Mouse (Mus musculus) neural tube, embryonic 14.5 days (tissue): ENCODE measurements around the gene Scn1b. TPM values are rescaled to one million over a fixed set of nuclear protein-coding genes. Genes with fewer than 3 reads are reported as not detected.

Experiments used
- ATAC-seq: fragments of 200-750 bp; cut with Nextera tagmentation; 2 replicates; pipeline ENCODE4 v1.8.0; 2017; ENCODE audit warnings: low read depth, mild to moderate bottlenecking, moderate TSS enrichment, moderate library complexity
- H3K27ac ChIP-seq: fragments of 300-500 bp; sonication (generic); 2 replicates; pipeline ENCODE4 v1.5.1; 2014; ENCODE audit warnings: low read depth, mild to moderate bottlenecking, control low read depth, low read length, moderate library complexity, mixed read lengths
- H3K27me3 ChIP-seq: fragments of 300-500 bp; sonication (generic); 2 replicates; pipeline ENCODE4 v1.6.1; 2014; ENCODE audit warnings: low read length; ENCODE audit not compliant: control insufficient read depth, insufficient read depth
- H3K36me3 ChIP-seq: fragments of 300-500 bp; sonication (generic); 2 replicates; pipeline ENCODE4 v1.6.1; 2014; ENCODE audit warnings: low read length, mixed read lengths; ENCODE audit not compliant: control insufficient read depth, insufficient read depth
- H3K4me1 ChIP-seq: fragments of 300-500 bp; sonication (generic); 2 replicates; pipeline ENCODE4 v1.6.1; 2014; ENCODE audit warnings: low read length; ENCODE audit not compliant: control insufficient read depth, insufficient read depth
- H3K4me2 ChIP-seq: fragments of 300-500 bp; sonication (generic); 2 replicates; pipeline ENCODE4 v1.6.1; 2014; ENCODE audit warnings: mild to moderate bottlenecking, low read depth, low read length, control low read depth
- H3K4me3 ChIP-seq: fragments of 300-500 bp; sonication (generic); 2 replicates; pipeline ENCODE4 v1.5.1; 2014; ENCODE audit warnings: low read depth, low read length, control low read depth, mixed read lengths
- H3K9ac ChIP-seq: fragments of 300-500 bp; sonication (generic); replicated peaks from 2 replicates; pipeline ENCODE4 v1.6.1; 2014; ENCODE audit warnings: low read depth, mild to moderate bottlenecking, control low read depth, low read length, mixed read lengths
- H3K9me3 ChIP-seq: fragments of 300-500 bp; sonication (generic); 2 replicates; pipeline ENCODE4 v1.6.1; 2016; ENCODE audit warnings: low read length; ENCODE audit not compliant: control insufficient read depth
- WGBS: fragments of 180-500 bp; shearing (Covaris S2); extraction: QIAGEN DNeasy Blood & Tissue Kit; methylation state at CpG from one replicate; pipeline ENCODE4 v1.1.7; 2014; 5-methylcytosine and 5-hydroxymethylcytosine counted together
- polyA plus RNA-seq: library from polyadenylated mRNA; unstranded; fragments of >200 nt; fragmentation: Nextera tagmentation; extraction: Ambion mirVana; gene quantifications from 2 replicates; pipeline ENCODE4 v1.2.1, GENCODE M21; 2014

The Scn1b gene
- polyA plus RNA-seq, 1 experiment from 2014 or later: 17.6 TPM

DNA sequence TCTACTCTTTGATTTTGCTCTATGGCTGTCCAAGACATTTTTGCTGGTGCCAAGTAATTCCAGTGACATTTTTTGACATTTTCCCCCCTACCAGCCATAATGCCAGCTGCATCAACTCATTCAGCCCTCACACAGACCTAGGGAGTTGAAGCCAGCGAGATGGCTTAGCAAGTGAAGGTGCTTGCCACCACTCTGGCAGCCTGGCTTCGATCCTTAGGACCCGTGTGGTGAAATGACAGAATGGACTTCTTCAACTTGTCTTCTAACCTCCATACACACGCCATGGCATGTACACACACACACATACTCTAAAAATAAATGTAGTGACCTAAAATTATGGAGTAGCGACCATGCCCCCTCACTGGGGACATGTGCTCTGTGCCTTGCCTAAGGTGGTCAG, 2.4 kb downstream of the Scn1b start:
- no peak for ATAC-seq
- peaks cover 11% of the 10 kb centered on the region; the same call in 1 of the 2 replicates for H3K27me3 ChIP-seq
- H3K9me3 ChIP-seq: no peaks in the 10 kb centered on the region
- WGBS: 90% methylated on average over 5 of the region's 5 CpGs
- H3K4me1 ChIP-seq: 0 out of 2 replicates have a peak, but pooled peaks cover 7% of the 10 kb centered on the region
- H3K27ac ChIP-seq: no peak overlapping the region
- no peak overlapping the region for H3K4me2 ChIP-seq
- H3K9ac ChIP-seq: no peak overlapping the region
- H3K36me3 ChIP-seq: peaks cover 5% of the 10 kb centered on the region; the same call in 1 of the 2 replicates
- H3K4me3 ChIP-seq: no peak overlapping the region

- Histone ChIP-seq H3K4me1 (0 out of 2 replicates have a peak, but pooled peaks cover 7% of the 10 kb centered on the region), H3K9me3 (no peaks in the 10 kb centered on the region), H3K36me3 (no peaks in the 10 kb centered on the region), H3K27me3 (peaks cover 11% of the 10 kb centered on the region; the same call in 1 of the 2 replicates), H3K9ac (no peak overlapping the region), H3K4me2 (no peak overlapping the region), H3K27ac (no peak overlapping the region), H3K4me3 (no peak overlapping the region)
- no peak for ATAC-seq
- WGBS: 85% methylated on average over 3 of the region's 3 CpGs
Measured at GRCm38 (mm10) chr7:31123697-31124096, 3.1 kb downstream of the Scn1b start.

DNA sequence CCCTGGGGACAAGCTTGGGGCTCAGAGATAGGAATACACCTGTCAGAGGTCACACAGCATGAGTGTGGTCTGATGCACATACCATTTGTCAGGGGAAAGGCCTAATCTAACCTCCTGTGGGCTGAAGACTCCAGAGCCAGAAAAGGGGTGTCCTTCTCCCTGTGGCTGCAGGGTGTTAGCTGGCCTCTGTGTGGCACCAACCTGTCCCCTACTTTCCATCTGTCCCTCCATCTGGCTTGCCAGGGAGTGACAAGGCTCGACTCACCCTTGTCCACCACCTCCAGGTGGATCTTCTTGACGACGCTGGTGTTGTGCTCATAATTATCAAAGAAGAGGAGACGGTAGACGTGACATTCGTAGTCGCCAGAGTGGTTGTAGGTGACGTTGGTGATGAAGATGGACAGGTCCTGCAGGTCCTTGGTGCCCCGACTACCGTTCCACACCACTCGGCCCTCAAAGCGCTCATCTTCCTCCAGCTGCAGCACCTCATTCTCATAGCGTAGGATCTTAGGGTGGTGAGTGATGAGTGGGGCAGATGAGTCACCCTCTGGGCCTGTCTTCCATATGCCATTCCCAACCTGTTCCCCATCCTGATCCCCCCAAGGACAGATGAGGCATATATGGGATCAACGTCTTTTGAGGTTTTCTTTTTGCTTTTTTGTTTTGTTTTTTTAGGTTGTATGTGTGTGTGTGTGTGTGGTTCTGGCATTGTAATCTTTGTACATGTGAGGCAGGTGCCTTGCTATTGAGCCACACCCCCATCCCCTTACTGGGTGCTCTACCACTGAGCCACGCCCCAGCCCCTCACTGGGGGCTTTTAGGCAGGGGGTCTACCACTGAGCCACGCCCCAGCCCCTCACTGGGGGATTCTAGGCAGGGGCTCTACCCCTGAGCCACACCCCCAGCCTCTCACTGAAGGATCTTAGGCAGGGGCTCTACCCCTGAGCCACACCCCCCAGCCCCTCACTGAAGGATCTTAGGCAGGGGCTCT, 3.9 kb downstream of the Scn1b start:
- 0 out of 2 replicates have a peak, but pooled peaks cover 7% of the 10 kb centered on the region for H3K4me1 ChIP-seq
- H3K4me3 ChIP-seq: no peak overlapping the region
- H3K4me2 ChIP-seq: no peak overlapping the region
- no peaks in the 10 kb centered on the region for H3K36me3 ChIP-seq
- H3K9ac ChIP-seq: no peak overlapping the region
- no peaks in the 10 kb centered on the region for H3K9me3 ChIP-seq
- no peak overlapping the region for H3K27ac ChIP-seq
- 88% methylated on average over 16 of the region's 16 CpGs for WGBS
- ATAC-seq: no peak
- peaks cover 11% of the 10 kb centered on the region; the same call in 1 of the 2 replicates for H3K27me3 ChIP-seq

DNA sequence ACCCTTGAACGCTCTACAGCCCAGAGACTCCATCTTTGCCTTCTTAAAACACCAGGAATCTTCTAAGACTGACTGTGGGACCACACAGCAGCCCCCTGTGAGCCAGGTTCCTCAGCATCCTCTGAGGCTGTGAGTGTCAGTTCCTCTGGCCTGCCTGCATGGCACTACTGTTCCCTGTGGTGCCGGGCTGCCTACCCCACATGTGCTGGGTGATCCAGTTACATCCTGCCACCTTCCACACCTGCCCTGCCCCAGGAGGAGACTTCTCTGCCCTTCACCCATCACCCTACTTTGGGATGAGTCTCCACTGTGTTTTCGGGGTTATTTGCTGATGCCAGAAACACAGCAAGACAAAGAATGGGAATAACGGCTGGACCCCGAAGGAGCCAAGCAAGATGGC, 7.2 kb downstream of the Scn1b start:
- H3K27me3 ChIP-seq: no peaks in the 10 kb centered on the region; the same call in 1 of the 2 replicates
- H3K9ac ChIP-seq: no peak overlapping the region
- H3K4me2 ChIP-seq: no peak overlapping the region
- WGBS: 91% methylated on average over 5 of the region's 5 CpGs
- no peaks in the 10 kb centered on the region for H3K9me3 ChIP-seq
- no peaks in the 10 kb centered on the region for H3K36me3 ChIP-seq
- no peak overlapping the region for H3K27ac ChIP-seq
- no peaks in the 10 kb centered on the region for H3K4me1 ChIP-seq
- ATAC-seq: no peak
- H3K4me3 ChIP-seq: no peak overlapping the region

DNA sequence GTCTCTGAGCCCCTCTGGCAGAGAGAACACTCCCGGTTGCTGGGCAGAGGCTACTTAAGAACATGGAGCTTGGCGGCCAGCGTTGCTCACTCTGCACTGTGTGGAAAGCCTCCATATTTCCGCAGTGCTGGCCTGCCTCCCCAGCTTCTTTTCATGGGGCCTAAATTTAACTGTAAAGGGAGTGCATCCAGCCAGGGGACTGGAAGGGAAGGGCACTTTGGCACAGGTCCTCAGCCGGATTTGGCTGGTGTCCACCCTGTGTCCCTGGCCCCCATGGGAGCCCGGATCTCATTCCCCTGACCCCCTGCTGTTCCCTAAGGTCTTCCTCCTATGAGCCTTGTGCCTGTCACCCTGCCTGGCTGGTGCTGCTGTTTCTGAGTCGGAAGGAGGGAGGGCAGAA, 8.3 kb downstream of the Scn1b start:
- no peak overlapping the region for H3K9ac ChIP-seq
- H3K36me3 ChIP-seq: no peaks in the 10 kb centered on the region
- H3K9me3 ChIP-seq: no peaks in the 10 kb centered on the region
- H3K27ac ChIP-seq: no peak overlapping the region
- ATAC-seq: no peak
- H3K4me3 ChIP-seq: no peak overlapping the region
- no peak overlapping the region for H3K4me2 ChIP-seq
- 71% methylated on average over 7 of the region's 7 CpGs for WGBS
- H3K27me3 ChIP-seq: no peaks in the 10 kb centered on the region
- no peaks in the 10 kb centered on the region for H3K4me1 ChIP-seq

GRCm38 (mm10) chr7:31117465-31117864, 9.3 kb downstream of the Scn1b start:
- no peak overlapping the region for H3K9ac ChIP-seq
- H3K4me2 ChIP-seq: no peak overlapping the region
- no peaks in the 10 kb centered on the region for H3K9me3 ChIP-seq
- no peaks in the 10 kb centered on the region for H3K36me3 ChIP-seq
- H3K4me3 ChIP-seq: no peak overlapping the region
- H3K4me1 ChIP-seq: no peaks in the 10 kb centered on the region
- H3K27me3 ChIP-seq: no peaks in the 10 kb centered on the region
- no peak for ATAC-seq
- no peak overlapping the region for H3K27ac ChIP-seq
- 78% methylated on average over 11 of the region's 11 CpGs for WGBS

DNA sequence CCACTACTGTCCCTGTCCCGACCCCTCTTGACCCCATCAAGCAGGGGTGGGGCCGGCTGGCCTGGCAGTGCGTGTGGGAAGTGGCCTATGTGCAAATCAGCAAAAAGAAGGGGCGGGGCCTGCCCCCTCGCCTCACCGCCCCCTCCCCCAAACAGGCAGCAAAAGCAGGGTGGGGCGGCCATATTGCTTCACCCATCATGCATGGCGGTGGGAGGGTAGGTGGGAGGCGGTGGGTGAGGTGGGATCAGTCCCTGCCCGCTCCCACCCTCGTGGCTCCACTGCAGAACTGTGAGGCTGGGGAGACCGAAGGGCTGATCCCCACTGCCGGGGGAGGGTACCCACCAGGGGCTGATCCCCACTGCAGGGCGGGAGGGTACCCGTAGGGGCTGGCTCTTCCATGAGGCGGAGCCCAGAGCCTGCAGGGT, 10.1 kb downstream of the Scn1b start:
- Histone ChIP-seq H3K27ac (no peak overlapping the region), H3K4me3 (no peak overlapping the region), H3K4me1 (no peaks in the 10 kb centered on the region), H3K4me2 (no peak overlapping the region), H3K36me3 (no peaks in the 10 kb centered on the region), H3K27me3 (no peaks in the 10 kb centered on the region), H3K9ac (no peak overlapping the region), H3K9me3 (no peaks in the 10 kb centered on the region)
- 37% methylated on average over 15 of the region's 16 CpGs for WGBS
- ATAC-seq: peak; percentile 15; the same call in 1 of the 2 replicates

DNA sequence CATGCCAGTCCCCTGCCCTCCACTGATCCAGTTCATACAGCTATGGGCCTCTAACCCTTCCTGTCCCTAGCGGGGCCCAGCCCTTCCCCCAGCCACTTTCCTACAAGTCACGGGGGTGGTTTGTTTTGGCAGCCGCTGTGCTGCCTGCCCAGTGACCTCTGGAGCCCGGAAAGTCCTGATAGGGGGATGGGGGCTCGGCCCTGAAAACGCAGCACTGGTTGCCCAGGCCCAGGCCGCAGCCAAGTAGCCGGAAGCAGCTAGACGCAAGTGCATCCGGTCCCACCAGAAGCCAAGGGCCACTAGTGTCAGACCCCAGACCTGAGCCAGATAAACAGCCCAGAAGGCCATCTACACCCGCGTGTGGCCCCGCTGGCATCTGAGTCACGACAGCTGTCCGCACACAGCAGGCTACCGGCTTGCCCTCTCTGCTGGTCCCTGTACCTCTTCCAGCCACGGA, 11.2 kb downstream of the Scn1b start:
- Histone ChIP-seq H3K4me2 (no peak overlapping the region), H3K4me3 (no peak overlapping the region), H3K9ac (no peak overlapping the region), H3K9me3 (no peaks in the 10 kb centered on the region), H3K27me3 (no peaks in the 10 kb centered on the region), H3K27ac (no peak overlapping the region), H3K36me3 (no peaks in the 10 kb centered on the region), H3K4me1 (no peaks in the 10 kb centered on the region)
- ATAC-seq: no peak
- WGBS: 34% methylated on average over 17 of the region's 17 CpGs

- no peak within 1 kb of the TSS for H3K4me2 ChIP-seq
- H3K27me3 ChIP-seq: no peaks in the 10 kb centered on the region
- H3K4me3 ChIP-seq: no peak within 1 kb of the TSS
- H3K27ac ChIP-seq: no peak within 1 kb of the TSS
- no peaks in the 10 kb centered on the region for H3K4me1 ChIP-seq
- no peaks in the 10 kb centered on the region for H3K9me3 ChIP-seq
- WGBS: 30% methylated on average over 14 of the region's 15 CpGs
- H3K36me3 ChIP-seq: no peaks in the 10 kb centered on the region
- no peak within 1 kb of the TSS for H3K9ac ChIP-seq
- ATAC-seq: no peak
Measured at GRCm38 (mm10) chr7:31115182-31115581, 11.6 kb downstream of the Scn1b start, which contains the start of gene Hpn. Gene Hpn, minus strand, starts transcription at chr7:31115290.
